Mouse (Mus musculus) hindbrain, embryonic 13.5 days (tissue): ENCODE measurements around the gene Med24. TPM values are rescaled to one million over a fixed set of nuclear protein-coding genes. Genes with fewer than 3 reads are reported as not detected.

Experiments used
- ATAC-seq: fragments of 200-750 bp; cut with Nextera tagmentation; 2 replicates; pipeline ENCODE4 v1.8.0; 2017; ENCODE audit warnings: moderate TSS enrichment; ENCODE audit not compliant: low FRiP score
- H3K27ac ChIP-seq: fragments of 300-500 bp; sonication (generic); 2 replicates; pipeline ENCODE4 v1.5.1; 2015; ENCODE audit warnings: inconsistent platforms, mild to moderate bottlenecking, moderate library complexity
- H3K27me3 ChIP-seq: fragments of 300-500 bp; sonication (generic); 2 replicates; pipeline ENCODE4 v1.6.1; 2015; ENCODE audit warnings: mild to moderate bottlenecking, inconsistent platforms
- H3K36me3 ChIP-seq: fragments of 300-500 bp; sonication (generic); 2 replicates; pipeline ENCODE4 v1.6.1; 2015; ENCODE audit warnings: mild to moderate bottlenecking, inconsistent platforms
- H3K4me1 ChIP-seq: fragments of 300-500 bp; sonication (generic); replicated peaks from 2 replicates; pipeline ENCODE4 v1.6.1; 2015; ENCODE audit warnings: inconsistent platforms
- H3K4me2 ChIP-seq: fragments of 300-500 bp; sonication (generic); 2 replicates; pipeline ENCODE4 v1.6.1; 2015; ENCODE audit warnings: inconsistent platforms, mild to moderate bottlenecking, moderate library complexity
- H3K4me3 ChIP-seq: fragments of 300-500 bp; sonication (generic); 2 replicates; pipeline ENCODE4 v1.5.1; 2015; ENCODE audit warnings: mild to moderate bottlenecking, inconsistent platforms
- H3K9ac ChIP-seq: fragments of 300-500 bp; sonication (generic); 2 replicates; pipeline ENCODE4 v1.6.1; 2015; ENCODE audit warnings: mild to moderate bottlenecking, inconsistent platforms
- H3K9me3 ChIP-seq: fragments of 300-500 bp; sonication (generic); 2 replicates; pipeline ENCODE4 v1.6.1; 2016; ENCODE audit warnings: inconsistent platforms
- WGBS: fragments of 180-500 bp; shearing (Covaris S2); methylation state at CpG from one replicate; pipeline ENCODE4 v1.1.7; 2015; 5-methylcytosine and 5-hydroxymethylcytosine counted together
- polyA plus RNA-seq: library from polyadenylated mRNA; unstranded; fragments of >200 nt; fragmentation: Nextera tagmentation; extraction: Ambion mirVana; gene quantifications from 2 replicates; pipeline ENCODE4 v1.2.1, GENCODE M21; 2015

Gene Med24
- polyA plus RNA-seq = 72.4 and 75.2 TPM in 2 replicates

DNA sequence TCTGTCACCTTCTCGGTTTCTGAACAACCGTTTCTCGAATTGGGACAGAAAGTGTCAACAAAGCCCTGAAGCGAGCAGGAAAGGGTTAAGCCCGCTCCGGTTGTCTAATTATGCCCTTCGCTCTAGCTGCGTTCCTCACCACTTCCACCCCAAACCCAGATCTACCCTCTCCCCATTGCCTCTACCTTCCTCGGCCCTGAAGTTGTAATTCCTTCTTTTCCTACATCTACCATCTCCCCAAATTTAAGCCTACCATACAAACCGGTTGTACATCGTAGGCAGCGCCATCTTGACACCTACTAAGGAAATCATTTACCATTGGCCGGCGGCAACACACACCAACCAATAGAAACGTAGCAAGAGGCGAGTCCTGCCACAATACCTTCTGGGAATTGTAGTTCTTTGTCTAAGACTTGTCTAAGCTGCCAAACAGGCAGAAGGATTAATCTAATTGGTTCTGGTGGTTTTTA, at the start of gene Med24:
Gene Med24 (minus strand): TSS at position 317 of the 470 bp plus-strand sequence.
- Histone ChIP-seq H3K27ac (peak within 1 kb of the TSS; percentile 85), H3K4me1 (peaks cover 16% of the 10 kb centered on the region), H3K9ac (peak within 1 kb of the TSS; percentile 76), H3K4me3 (peak within 1 kb of the TSS; percentile 66), H3K9me3 (no peaks in the 10 kb centered on the region), H3K36me3 (peaks cover 37% of the 10 kb centered on the region), H3K4me2 (peak within 1 kb of the TSS; percentile 75), H3K27me3 (no peaks in the 10 kb centered on the region)
- 0% methylated on average over 16 of the region's 16 CpGs for WGBS
- peak; percentile 94 for ATAC-seq

DNA sequence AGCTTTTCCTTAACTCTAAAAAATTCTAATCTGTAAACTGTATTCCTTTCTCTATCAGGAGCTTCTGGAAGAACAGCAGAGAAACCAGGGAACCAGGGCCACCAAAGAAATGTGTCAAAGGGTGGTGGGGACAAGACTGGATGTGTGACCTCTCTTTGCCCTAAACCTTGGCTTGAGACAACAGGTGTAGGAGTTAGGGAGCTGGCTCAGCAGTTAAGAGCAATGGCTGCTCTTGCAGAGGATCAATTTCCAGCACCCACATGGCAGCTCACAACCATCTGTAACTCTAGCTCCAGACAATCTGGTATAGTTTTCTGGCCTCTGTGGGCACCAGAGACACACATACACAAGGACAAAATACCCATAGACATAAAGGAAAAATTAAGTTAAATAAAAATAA, 48.7 kb upstream of the Med24 start:
- Histone ChIP-seq H3K27ac (no peak overlapping the region), H3K4me2 (no peak overlapping the region), H3K27me3 (no peaks in the 10 kb centered on the region), H3K9me3 (no peaks in the 10 kb centered on the region), H3K4me1 (peaks cover 58% of the 10 kb centered on the region), H3K9ac (no peak overlapping the region), H3K36me3 (no peaks in the 10 kb centered on the region), H3K4me3 (no peak overlapping the region)
- ATAC-seq = no peak

DNA sequence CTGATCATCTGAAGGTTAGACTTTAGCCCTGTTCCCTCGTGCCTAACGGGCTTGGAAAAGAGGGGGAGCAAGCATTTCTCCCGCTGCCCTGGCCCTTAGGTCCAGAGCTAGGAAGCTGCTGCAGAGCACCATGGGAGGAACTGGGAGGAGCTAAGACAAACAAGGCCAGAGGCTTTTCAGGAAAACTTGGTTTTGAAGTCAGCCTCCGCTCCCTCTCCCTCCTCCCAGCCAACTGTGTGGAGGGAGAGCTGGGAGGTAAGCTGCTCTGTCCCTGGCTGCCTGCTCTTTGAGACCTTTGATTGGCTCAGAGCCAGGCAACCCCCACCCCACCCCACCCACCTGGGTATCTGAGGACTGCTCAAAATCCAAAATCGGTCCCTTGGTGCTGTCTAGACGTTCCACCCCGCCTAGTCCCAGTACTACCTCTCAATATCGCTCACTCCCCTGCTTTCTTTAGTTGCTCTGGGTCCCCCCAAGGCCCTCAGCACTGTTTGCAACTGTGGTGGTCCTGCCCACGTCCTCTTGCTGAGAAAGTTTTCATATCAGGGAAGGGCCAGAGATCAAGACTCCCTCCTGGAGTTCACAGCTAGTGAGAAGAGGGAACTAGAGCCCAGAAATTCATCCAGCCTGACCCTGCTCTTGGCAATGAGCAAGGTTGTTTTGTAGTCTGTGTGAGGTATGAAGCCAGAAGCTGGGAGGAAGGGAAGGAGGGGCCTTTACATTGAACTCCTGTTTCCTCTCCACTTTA, 47.8 kb upstream of the Med24 start:
- WGBS = 17% methylated on average over 9 of the region's 9 CpGs
- H3K4me1 ChIP-seq = peaks cover 54% of the 10 kb centered on the region
- ATAC-seq = no peak
- no peaks in the 10 kb centered on the region for H3K36me3 ChIP-seq
- peak overlapping the region; percentile 19; the same call in 1 of the 2 replicates for H3K9ac ChIP-seq
- H3K4me3 ChIP-seq = no peak overlapping the region
- 0 out of 2 replicates have a peak overlapping the region, but pooled peaks have one; percentile 15 for H3K4me2 ChIP-seq
- no peaks in the 10 kb centered on the region for H3K9me3 ChIP-seq
- H3K27ac ChIP-seq = peak overlapping the region; percentile 62
- no peaks in the 10 kb centered on the region for H3K27me3 ChIP-seq

DNA sequence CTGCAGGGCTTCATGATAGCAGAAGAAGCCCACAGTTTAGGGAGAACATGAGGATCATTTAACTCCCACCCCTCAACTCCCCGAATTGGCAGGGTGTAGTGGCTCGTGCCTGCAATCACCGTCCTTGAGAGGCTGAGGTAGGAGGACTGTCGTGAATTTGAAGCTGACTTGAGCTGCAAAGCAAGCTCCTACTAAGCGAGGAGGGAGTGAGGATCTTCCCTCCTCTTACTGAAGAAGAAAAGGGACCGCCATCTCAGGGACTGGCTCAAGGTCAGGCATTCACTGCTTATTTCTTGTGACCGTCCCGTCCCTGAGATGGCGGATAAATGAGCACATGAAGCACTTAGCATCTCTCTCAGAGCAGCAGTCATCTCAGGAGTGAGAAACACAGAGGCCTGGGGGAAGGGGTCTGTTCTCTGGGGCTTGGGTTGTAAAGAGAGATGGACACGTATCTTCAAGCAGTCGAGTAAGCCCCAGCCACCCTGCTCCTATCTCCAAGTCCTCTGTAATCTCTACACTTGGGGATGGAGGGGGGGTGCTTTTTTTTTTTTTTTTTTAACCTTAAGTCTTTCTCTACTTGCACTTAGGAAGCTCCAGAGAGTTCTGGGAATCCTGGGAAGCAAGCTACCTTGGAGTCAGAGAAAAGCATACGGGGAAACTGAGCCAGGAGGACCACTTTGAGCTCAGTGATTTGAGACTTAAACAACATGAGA, 47.0 kb upstream of the Med24 start:
- peaks cover 48% of the 10 kb centered on the region for H3K4me1 ChIP-seq
- H3K4me2 ChIP-seq = peak overlapping the region; percentile 79
- H3K9me3 ChIP-seq = no peaks in the 10 kb centered on the region
- peaks cover 7% of the 10 kb centered on the region; the same call in 1 of the 2 replicates for H3K36me3 ChIP-seq
- H3K9ac ChIP-seq = peak overlapping the region; percentile 19; the same call in 1 of the 2 replicates
- H3K27ac ChIP-seq = peak overlapping the region; percentile 62
- ATAC-seq = no peak
- WGBS = 56% methylated on average over 12 of the region's 12 CpGs
- H3K4me3 ChIP-seq = no peak overlapping the region
- no peaks in the 10 kb centered on the region for H3K27me3 ChIP-seq

DNA sequence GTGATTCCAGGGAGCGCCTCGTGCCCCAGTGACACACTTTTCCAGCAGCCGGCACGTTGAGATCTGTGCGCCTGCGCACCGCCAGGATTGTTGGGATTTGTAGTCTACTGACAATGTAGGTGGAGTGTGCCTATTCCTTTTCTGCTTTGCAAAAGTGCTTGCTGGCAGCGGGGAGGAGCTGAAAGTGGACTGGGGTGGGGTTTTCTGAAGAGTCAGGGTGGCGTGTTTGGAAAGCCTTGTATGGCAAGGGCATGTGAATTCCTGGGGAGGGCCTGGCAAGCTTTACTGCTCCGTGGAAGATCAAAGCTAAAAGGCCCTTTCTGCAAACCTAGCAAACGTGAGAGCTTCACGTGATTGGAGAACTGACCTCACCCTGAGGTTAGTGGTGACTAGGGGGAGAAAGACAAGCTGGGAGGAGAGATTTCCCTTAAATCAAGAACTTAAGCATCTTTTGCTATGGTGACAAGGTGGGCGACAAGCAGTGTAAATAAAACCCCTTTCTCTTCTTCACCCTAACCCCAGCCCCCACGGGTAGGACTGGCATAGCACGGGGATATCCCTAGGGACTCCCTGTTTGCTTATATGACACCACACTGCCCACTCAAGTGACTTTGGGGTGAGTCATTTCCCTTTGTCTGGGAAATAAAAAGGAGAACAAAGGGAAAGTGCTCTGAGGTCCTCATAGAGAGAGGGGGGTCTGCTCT, 46.3 kb upstream of the Med24 start:
- Histone ChIP-seq H3K9me3 (no peaks in the 10 kb centered on the region), H3K9ac (peak overlapping the region; percentile 66; the same call in 1 of the 2 replicates)
- ATAC-seq = peak; percentile 86

DNA sequence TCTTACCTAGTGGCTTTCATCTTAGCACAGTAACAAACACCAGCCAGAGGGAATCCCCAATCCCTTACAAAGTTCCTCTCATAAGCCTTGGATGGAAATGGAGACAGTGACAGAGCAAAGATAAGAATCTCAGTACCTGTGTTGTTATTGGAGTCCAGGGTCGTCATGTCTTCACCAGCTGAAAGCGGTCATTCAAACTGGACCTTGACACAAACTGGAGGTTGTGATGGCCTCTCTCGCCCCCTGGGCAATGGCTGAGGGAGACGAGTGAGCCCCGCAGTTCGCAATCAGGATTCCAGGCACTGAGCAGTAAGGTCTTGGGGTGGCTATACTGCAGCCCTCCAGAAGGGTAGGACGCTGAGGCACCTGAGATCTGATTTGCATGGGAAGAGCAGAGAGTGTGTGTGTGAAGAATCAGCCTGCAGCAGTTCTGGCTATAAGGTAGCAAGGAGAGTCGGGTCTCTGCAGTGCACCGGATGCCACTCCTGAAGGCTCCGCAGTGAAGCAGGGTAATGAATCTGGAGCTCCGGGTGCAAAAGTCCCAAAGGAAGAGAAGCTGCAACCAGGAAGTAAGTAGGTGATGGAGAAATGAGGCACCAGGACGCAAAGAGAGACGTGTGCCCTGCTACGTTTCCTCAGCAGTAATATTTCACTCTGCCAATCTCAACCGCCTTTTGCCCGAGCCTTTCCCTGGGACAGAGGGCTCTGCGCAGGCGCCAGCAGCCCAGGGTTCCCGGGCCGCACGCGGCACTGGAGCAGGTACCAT, 45.5 kb upstream of the Med24 start, which contains the start of gene Nr1d1:
Gene Nr1d1 (minus strand): TSS at position 752 of the 766 bp plus-strand sequence.
- H3K9me3 ChIP-seq = no peaks in the 10 kb centered on the region
- no peaks in the 10 kb centered on the region for H3K27me3 ChIP-seq
- WGBS = 1% methylated on average over 22 of the region's 22 CpGs
- H3K36me3 ChIP-seq = peaks cover 21% of the 10 kb centered on the region
- peak within 1 kb of the TSS; percentile 44 for H3K4me3 ChIP-seq
- ATAC-seq = peak; percentile 41
- peak within 1 kb of the TSS; percentile 79 for H3K4me2 ChIP-seq
- peaks cover 48% of the 10 kb centered on the region for H3K4me1 ChIP-seq
- peak within 1 kb of the TSS; percentile 71 for H3K27ac ChIP-seq
- H3K9ac ChIP-seq = peak within 1 kb of the TSS; percentile 66

More for the DNA sequence above, 46.3 kb upstream of the Med24 start:
- Histone ChIP-seq H3K36me3 (peaks cover 14% of the 10 kb centered on the region), H3K4me3 (peak overlapping the region; percentile 44), H3K4me1 (peaks cover 48% of the 10 kb centered on the region), H3K4me2 (peak overlapping the region; percentile 79), H3K27ac (peak overlapping the region; percentile 62), H3K27me3 (no peaks in the 10 kb centered on the region)
- 7% methylated on average over 15 of the region's 15 CpGs for WGBS

DNA sequence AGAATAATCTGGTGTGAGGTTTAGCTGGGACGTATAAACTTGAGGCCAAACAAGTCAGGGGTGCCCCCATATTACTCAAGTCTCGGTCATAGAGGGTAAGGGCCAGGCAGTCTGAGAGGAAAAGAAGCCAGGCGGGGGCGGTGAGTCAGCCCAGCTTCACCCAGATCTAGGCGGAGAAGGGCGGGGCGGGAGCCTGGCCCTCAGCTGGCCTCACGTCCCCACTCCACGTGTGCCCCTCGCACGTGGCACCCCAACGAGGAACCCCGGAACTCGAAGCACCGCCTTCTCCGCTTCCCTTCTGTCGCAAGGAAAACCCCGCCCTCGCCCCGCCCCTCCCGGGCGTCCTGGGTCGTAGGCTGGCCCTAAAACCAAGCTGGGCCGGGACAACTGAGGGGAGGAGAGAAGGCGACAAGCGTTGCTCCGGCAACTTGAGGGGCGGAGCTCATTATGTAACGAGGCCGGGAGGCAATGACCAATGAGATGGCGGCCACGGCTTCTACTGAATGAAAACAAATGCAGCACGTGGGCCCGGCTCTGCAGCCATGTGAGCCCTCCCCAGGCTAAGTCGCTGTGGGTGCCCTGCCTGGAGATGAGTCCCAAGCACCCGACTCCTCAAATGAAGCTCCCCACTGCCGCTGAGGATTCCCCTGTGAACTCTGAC, 44.5 kb upstream of the Med24 start:
- H3K9me3 ChIP-seq = no peaks in the 10 kb centered on the region
- H3K27ac ChIP-seq = no peak overlapping the region
- no peaks in the 10 kb centered on the region for H3K27me3 ChIP-seq
- H3K9ac ChIP-seq = peak overlapping the region; percentile 66
- WGBS = under 1% methylated on average over 32 of the region's 37 CpGs
- ATAC-seq = peak; percentile 63
- peaks cover 31% of the 10 kb centered on the region for H3K36me3 ChIP-seq
- H3K4me2 ChIP-seq = peak overlapping the region; percentile 79
- peak overlapping the region; percentile 44 for H3K4me3 ChIP-seq
- peaks cover 54% of the 10 kb centered on the region for H3K4me1 ChIP-seq

DNA sequence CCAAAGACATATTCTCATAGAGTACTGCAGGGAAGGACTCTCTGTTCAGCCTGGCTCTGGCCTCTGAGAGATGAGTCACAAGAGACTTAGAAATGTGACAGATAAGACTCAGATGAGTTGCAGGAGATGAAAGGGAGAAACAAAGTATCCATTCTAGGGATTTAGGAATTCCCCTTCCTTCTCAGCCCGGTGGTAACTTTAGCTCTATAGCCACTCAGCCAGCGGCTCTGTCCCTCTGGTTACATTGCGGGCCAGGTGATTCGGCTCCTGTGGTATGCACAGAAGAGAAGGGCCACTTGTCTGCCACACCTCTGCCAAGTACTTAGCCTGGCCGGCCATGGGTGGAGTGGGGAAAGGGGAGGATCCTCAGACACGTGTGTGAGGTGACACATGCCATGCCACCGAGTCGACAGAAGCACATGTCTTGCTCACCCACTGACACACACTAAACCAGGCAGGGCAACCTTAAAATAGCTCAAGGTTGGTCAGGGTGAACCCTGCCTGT, 43.5 kb upstream of the Med24 start:
- Histone ChIP-seq H3K9ac (no peak overlapping the region), H3K4me3 (no peak overlapping the region), H3K27ac (no peak overlapping the region; the same call in 1 of the 2 replicates), H3K27me3 (no peaks in the 10 kb centered on the region), H3K36me3 (peaks cover 39% of the 10 kb centered on the region), H3K4me1 (peaks cover 64% of the 10 kb centered on the region), H3K4me2 (no peak overlapping the region), H3K9me3 (no peaks in the 10 kb centered on the region)
- 85% methylated on average over 8 of the region's 8 CpGs for WGBS
- ATAC-seq = no peak

DNA sequence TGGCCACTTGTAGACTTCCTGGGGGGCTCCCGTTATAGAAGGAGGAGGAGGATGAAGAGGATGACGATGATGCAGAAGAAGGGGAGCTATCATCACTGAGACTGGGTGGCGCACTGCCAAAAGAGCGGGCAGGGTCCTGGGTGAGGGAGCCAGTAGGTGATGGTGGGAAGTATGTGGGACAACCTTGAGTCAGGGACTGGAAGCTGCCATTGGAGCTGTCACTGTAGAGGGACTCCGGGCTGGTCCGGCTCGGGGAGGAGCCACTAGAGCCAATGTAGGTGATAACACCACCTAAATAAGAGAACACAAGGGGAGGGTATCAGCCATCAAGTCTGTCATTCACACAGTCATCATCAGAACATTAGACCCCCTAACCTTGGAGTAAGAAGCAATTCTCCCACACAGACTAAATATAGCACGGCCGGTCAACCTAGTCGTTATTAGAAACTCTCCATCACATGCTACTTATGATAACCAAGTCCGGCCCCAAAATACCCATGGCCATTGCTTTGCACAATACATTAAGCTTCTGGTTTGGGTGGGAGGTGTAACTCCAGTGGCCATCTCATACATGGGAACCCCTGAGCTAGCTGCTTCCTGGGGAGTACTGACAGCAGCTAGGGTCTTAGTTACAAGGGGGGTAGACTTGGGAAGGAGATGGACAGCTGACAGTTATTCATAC, 42.8 kb upstream of the Med24 start:
- ATAC-seq = no peak
- peaks cover 68% of the 10 kb centered on the region for H3K4me1 ChIP-seq
- no peak overlapping the region for H3K9ac ChIP-seq
- no peak overlapping the region for H3K4me3 ChIP-seq
- no peak overlapping the region for H3K4me2 ChIP-seq
- WGBS = 95% methylated on average over 11 of the region's 11 CpGs
- no peak overlapping the region for H3K27ac ChIP-seq
- H3K36me3 ChIP-seq = peaks cover 39% of the 10 kb centered on the region
- no peaks in the 10 kb centered on the region for H3K27me3 ChIP-seq
- H3K9me3 ChIP-seq = no peaks in the 10 kb centered on the region

DNA sequence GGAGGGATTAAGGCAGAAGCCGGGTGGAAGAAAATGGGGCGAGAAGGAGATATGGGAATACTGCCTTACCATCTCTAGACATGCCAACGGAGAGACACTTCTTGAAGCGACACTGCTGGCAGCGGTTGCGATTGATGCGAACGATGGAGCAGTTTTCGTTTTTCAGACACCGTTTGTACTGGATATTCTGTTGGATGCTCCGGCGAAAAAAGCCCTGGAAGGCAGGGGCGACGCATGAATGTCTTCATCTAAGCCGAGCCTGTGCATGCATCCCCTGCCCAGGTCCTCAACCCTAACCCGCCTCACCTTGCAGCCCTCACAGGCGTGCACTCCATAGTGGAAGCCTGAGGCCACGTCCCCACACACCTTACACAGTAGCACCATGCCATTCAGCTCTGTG, 41.9 kb upstream of the Med24 start:
- Histone ChIP-seq H3K9ac (no peak overlapping the region), H3K27me3 (no peaks in the 10 kb centered on the region), H3K4me3 (no peak overlapping the region), H3K4me1 (peaks cover 68% of the 10 kb centered on the region), H3K4me2 (no peak overlapping the region), H3K9me3 (no peaks in the 10 kb centered on the region), H3K27ac (no peak overlapping the region), H3K36me3 (peaks cover 41% of the 10 kb centered on the region)
- 97% methylated on average over 18 of the region's 18 CpGs for WGBS
- ATAC-seq = no peak
